Mouse (Mus musculus) G1E (cell line): Measurements from ENCODE around the gene Lmf1. TPM values are rescaled to one million over a fixed set of nuclear protein-coding genes. Genes with fewer than 3 reads are reported as not detected.

Source experiments
- ATAC-seq: 2 replicates; pipeline ENCODE4 v1.8.0; 2016; ENCODE audit warnings: mild to moderate bottlenecking; ENCODE audit not compliant: insufficient number of reproducible peaks, poor library complexity, low FRiP score, severe bottlenecking; ENCODE audit errors: extremely low read depth
- DNase-seq: peaks from one replicate; pipeline ENCODE4 v3.0.0; 2012; ENCODE audit warnings: low spot score
- H3K27me3 ChIP-seq: 2 replicates; pipeline ENCODE4 v1.6.1; 2012; ENCODE audit warnings: mild to moderate bottlenecking, low read length, inconsistent platforms; ENCODE audit not compliant: insufficient read depth
- H3K36me3 ChIP-seq: replicated peaks from 2 replicates; pipeline ENCODE3; 2012; ENCODE audit warnings: mild to moderate bottlenecking, inconsistent platforms
- H3K4me1 ChIP-seq: 2 replicates; pipeline ENCODE4 v1.6.1; 2012; ENCODE audit warnings: low read depth, low read length, inconsistent platforms, mixed read lengths; ENCODE audit not compliant: insufficient read depth
- H3K4me3 ChIP-seq: 2 replicates; pipeline ENCODE4 v1.5.1; 2012; ENCODE audit warnings: low read depth, mild to moderate bottlenecking, inconsistent platforms, low read length, moderate library complexity, mixed read lengths
- H3K9me3 ChIP-seq: replicated peaks from 2 replicates; pipeline ENCODE4 v1.6.1; 2012; ENCODE audit warnings: inconsistent platforms
- CTCF ChIP-seq: IDR thresholded peaks from 2 replicates; pipeline ENCODE4 v1.5.1; 2012; ENCODE audit warnings: low read depth, low read length, inconsistent platforms, mixed read lengths
- GATA1 ChIP-seq: IDR thresholded peaks from 2 replicates; pipeline ENCODE4 v1.6.1; 2012; ENCODE audit warnings: borderline replicate concordance, low read length, inconsistent platforms, mixed read lengths
- GATA2 ChIP-seq: IDR thresholded peaks from 2 replicates; pipeline ENCODE4 v1.6.1; 2012; ENCODE audit warnings: low read depth, low read length, inconsistent platforms, borderline replicate concordance
- POLR2AphosphoS5 ChIP-seq: IDR thresholded peaks from 2 replicates; pipeline ENCODE4 v1.6.1; 2012; ENCODE audit warnings: low read depth, low read length, inconsistent platforms; ENCODE audit not compliant: insufficient replicate concordance
- TAL1 ChIP-seq: conservative IDR thresholded peaks from 2 replicates; pipeline ENCODE4 v1.6.1; 2012; ENCODE audit warnings: low read depth, low read length, inconsistent platforms, mixed read lengths
- polyA plus RNA-seq: library from polyadenylated mRNA; stranded (reverse); fragments of >175 nt; gene quantifications from 2 replicates; pipeline ENCODE4 v1.2.3, GENCODE M21; 2012
- total RNA-seq, 2 experiments: library from RNA; stranded (forward) in 1 of 2; stranded (reverse) in 1 of 2; fragments of 200-1000 nt in 1 of 2; fragments of >200 nt in 1 of 2; fragmentation: Nextera tagmentation in 1 of 2; gene quantifications; 2 replicates each; pipeline ENCODE4 v1.2.3; 2014 to 2017

Lmf1 gene
- total and polyA plus RNA-seq, 3 experiments, result 8.8 to 29.9 (median 16.2) TPM

- Histone ChIP-seq H3K4me3 (no peak overlapping the region), H3K27me3 (no peaks in the 10 kb centered on the region), H3K4me1 (peaks cover 3% of the 10 kb centered on the region; the same call in 1 of the 2 replicates), H3K36me3 (peaks cover 91% of the 10 kb centered on the region), H3K9me3 (no peaks in the 10 kb centered on the region)
- DNase-seq (no peak), ATAC-seq (no peak)
- TF ChIP-seq GATA1 (no peak), POLR2AphosphoS5 (no peak), TAL1 (no peak), CTCF (no peak), GATA2 (no peak)
Observed at GRCm38 (mm10) chr17:25609506-25609828, 30.6 kb downstream of the Lmf1 start.

- no peak for TF ChIP-seq TAL1
- TF ChIP-seq GATA2, result no peak
- no peak for TF ChIP-seq CTCF
- TF ChIP-seq GATA1, result no peak
- no peak for TF ChIP-seq POLR2AphosphoS5
- no peaks in the 10 kb centered on the region for H3K4me1 ChIP-seq
- no peaks in the 10 kb centered on the region for H3K27me3 ChIP-seq
- no peak for ATAC-seq
- no peaks in the 10 kb centered on the region for H3K9me3 ChIP-seq
- H3K4me3 ChIP-seq, result no peak overlapping the region
- peaks cover 92% of the 10 kb centered on the region for H3K36me3 ChIP-seq
- no peak for DNase-seq
Observed at GRCm38 (mm10) chr17:25610151-25610550, 31.3 kb downstream of the Lmf1 start.

- TF ChIP-seq TAL1 (no peak), GATA2 (no peak), CTCF (no peak), POLR2AphosphoS5 (no peak), GATA1 (no peak)
- no peak overlapping the region for H3K4me3 ChIP-seq
- 0 out of 2 replicates have a peak, but pooled peaks cover 3% of the 10 kb centered on the region for H3K4me1 ChIP-seq
- peaks cover 98% of the 10 kb centered on the region for H3K36me3 ChIP-seq
- H3K27me3 ChIP-seq, result no peaks in the 10 kb centered on the region
- ATAC-seq, result no peak
- no peak for DNase-seq
- no peaks in the 10 kb centered on the region for H3K9me3 ChIP-seq
Observed at GRCm38 (mm10) chr17:25612537-25612936, 33.7 kb downstream of the Lmf1 start.

- ATAC-seq, result no peak
- TF ChIP-seq GATA2 (no peak), GATA1 (no peak), TAL1 (no peak), POLR2AphosphoS5 (no peak), CTCF (no peak)
- peaks cover 96% of the 10 kb centered on the region for H3K36me3 ChIP-seq
- no peak overlapping the region for H3K4me3 ChIP-seq
- no peaks in the 10 kb centered on the region for H3K27me3 ChIP-seq
- DNase-seq, result no peak
- H3K4me1 ChIP-seq, result 0 out of 2 replicates have a peak, but pooled peaks cover 3% of the 10 kb centered on the region
- no peaks in the 10 kb centered on the region for H3K9me3 ChIP-seq
Observed at GRCm38 (mm10) chr17:25613323-25613722, 34.4 kb downstream of the Lmf1 start.

- DNase-seq (no peak), ATAC-seq (no peak)
- Histone ChIP-seq H3K4me1 (0 out of 2 replicates have a peak, but pooled peaks cover 3% of the 10 kb centered on the region), H3K27me3 (no peaks in the 10 kb centered on the region), H3K4me3 (no peak overlapping the region), H3K36me3 (peaks cover 92% of the 10 kb centered on the region), H3K9me3 (no peaks in the 10 kb centered on the region)
- TF ChIP-seq GATA2 (no peak), GATA1 (no peak), TAL1 (no peak), CTCF (no peak), POLR2AphosphoS5 (no peak)
Observed at GRCm38 (mm10) chr17:25614723-25615510, 36.0 kb downstream of the Lmf1 start.

- TF ChIP-seq POLR2AphosphoS5 (no peak), GATA1 (no peak), GATA2 (no peak), TAL1 (no peak), CTCF (no peak)
- DNase-seq (no peak), ATAC-seq (no peak)
- Histone ChIP-seq H3K4me3 (no peak overlapping the region), H3K36me3 (peaks cover 63% of the 10 kb centered on the region), H3K4me1 (0 out of 2 replicates have a peak, but pooled peaks cover 3% of the 10 kb centered on the region), H3K27me3 (no peaks in the 10 kb centered on the region), H3K9me3 (no peaks in the 10 kb centered on the region)
Observed at GRCm38 (mm10) chr17:25618508-25619056, 39.7 kb downstream of the Lmf1 start.
